Mouse (Mus musculus) olfactory bulb, adult 2 months (tissue): ENCODE data around the gene Igdcc3. TPM values are rescaled to one million over a fixed set of nuclear protein-coding genes. Genes with fewer than 3 reads are reported as not detected.

Experiments used
- H3K27ac ChIP-seq: fragments of 200-500 bp; 2 replicates; pipeline ENCODE4 v1.5.1; 2012; ENCODE audit warnings: low read depth, low read length; ENCODE audit not compliant: insufficient read depth
- H3K4me1 ChIP-seq: fragments of 200-500 bp; 2 replicates; pipeline ENCODE4 v1.6.1; 2012; ENCODE audit warnings: low read length; ENCODE audit not compliant: control insufficient read depth, insufficient read depth
- H3K4me3 ChIP-seq: fragments of 200-500 bp; 2 replicates; pipeline ENCODE4 v1.5.1; 2012; ENCODE audit warnings: mild to moderate bottlenecking, low read depth, low read length, moderate library complexity; ENCODE audit not compliant: insufficient read depth
- CTCF ChIP-seq: fragments of 200-500 bp; IDR thresholded peaks from 2 replicates; pipeline ENCODE4 v1.5.1; 2012; ENCODE audit warnings: low read depth, mild to moderate bottlenecking, low read length, moderate library complexity; ENCODE audit not compliant: insufficient read depth
- POLR2A ChIP-seq: fragments of 200-500 bp; IDR thresholded peaks from 2 replicates; pipeline ENCODE4 v1.6.1; 2012; ENCODE audit warnings: mild to moderate bottlenecking, low read depth, low read length, moderate library complexity; ENCODE audit not compliant: insufficient read depth
- WGBS: fragments of 180-500 bp; shearing (Covaris S2); methylation state at CpG from one replicate; pipeline ENCODE4 v1.1.7; 2018; 5-methylcytosine and 5-hydroxymethylcytosine counted together
- polyA plus RNA-seq: library from polyadenylated mRNA; stranded (reverse); fragments of >200 nt; gene quantifications from 2 replicates; pipeline ENCODE4 v1.2.4, GENCODE M21; 2012; ENCODE audit warnings: low replicate concordance; ENCODE audit not compliant: missing spikeins, insufficient read depth, insufficient read length

The Igdcc3 gene
- polyA plus RNA-seq, 1 experiment, result not detected

DNA sequence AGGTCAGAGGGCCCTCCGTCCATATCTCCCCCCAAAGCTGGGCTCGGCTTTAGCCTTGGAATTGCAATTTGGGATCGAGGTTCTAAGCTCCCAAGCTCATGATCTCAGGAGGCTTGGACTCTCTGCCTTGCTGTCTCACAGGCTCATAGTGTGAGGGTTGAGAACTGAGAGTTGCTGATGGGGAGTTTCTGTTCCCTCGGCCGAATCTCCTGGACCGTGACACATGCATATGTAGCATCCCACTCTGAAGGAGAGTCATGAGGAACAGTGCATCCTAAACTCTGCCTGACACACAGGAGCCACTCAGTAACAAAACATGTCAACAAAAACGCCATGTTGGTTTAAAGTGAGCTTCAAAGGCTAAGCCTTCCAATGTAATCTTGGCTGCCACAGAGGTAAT is 7.5 kb downstream of the Igdcc3 start:
- no peak for TF ChIP-seq POLR2A
- TF ChIP-seq CTCF, result no peak
- no peak overlapping the region for H3K4me3 ChIP-seq
- 92% methylated on average over 7 of the region's 7 CpGs for WGBS

DNA sequence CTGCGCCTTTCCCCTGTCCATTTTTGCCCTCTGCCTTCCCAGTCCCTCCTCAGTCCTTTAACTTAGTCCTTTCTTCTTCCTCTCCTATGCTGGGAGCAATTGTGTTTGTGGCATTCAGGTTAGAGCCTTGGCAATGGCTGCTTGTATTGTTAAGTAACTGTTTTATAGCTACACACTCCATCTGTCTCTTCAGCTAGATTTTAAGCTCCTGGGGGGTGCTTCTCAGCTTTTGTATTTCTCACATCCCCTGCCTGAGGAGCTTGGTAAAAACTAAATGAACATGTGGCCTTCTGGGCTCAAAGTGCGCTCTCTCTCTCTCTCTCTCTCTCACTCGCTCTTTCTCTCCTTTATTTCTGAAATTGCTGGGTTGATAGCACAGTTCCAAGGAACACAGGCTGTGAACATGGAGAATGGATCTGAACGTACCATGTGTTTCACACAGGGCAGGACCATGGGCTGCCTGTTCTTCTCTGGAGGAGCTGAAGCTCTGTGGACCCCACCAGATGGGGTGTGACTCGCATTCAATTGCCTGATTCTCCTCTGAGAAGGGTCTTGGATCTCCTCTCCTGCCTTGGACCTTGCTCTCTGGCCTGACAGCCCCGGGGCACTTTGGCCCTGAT is 11.8 kb downstream of the Igdcc3 start:
- H3K4me1 ChIP-seq, result peaks cover 6% of the 10 kb centered on the region
- no peak overlapping the region for H3K27ac ChIP-seq
- TF ChIP-seq POLR2A, result no peak
- TF ChIP-seq CTCF, result no peak
- 71% methylated on average over 6 of the region's 6 CpGs for WGBS
- H3K4me3 ChIP-seq, result no peak overlapping the region

More for the DNA sequence above, 7.5 kb downstream of the Igdcc3 start:
- Histone ChIP-seq H3K27ac (no peak overlapping the region), H3K4me1 (no peaks in the 10 kb centered on the region)

DNA sequence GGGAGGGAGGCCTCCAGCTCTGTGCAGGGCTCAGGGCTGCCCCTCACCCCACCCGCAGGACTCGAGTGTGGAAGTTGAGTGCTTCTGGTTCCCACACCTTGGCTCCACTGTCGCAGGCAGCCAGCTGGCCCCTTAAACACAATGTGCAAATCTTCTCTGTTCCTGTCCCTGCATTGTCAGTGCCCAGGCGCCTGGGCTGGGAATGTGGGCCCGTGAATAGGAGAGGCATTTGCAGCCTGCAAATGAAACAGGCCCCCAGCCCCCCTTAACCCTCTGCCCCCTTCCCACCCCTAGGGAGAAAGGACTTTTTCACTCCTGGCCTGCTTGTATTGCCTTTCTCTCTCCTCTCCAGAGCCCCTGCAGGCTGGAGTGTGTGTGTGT is 12.3 kb downstream of the Igdcc3 start:
- 48% methylated on average over 5 of the region's 5 CpGs for WGBS
- TF ChIP-seq CTCF, result no peak
- no peak for TF ChIP-seq POLR2A

DNA sequence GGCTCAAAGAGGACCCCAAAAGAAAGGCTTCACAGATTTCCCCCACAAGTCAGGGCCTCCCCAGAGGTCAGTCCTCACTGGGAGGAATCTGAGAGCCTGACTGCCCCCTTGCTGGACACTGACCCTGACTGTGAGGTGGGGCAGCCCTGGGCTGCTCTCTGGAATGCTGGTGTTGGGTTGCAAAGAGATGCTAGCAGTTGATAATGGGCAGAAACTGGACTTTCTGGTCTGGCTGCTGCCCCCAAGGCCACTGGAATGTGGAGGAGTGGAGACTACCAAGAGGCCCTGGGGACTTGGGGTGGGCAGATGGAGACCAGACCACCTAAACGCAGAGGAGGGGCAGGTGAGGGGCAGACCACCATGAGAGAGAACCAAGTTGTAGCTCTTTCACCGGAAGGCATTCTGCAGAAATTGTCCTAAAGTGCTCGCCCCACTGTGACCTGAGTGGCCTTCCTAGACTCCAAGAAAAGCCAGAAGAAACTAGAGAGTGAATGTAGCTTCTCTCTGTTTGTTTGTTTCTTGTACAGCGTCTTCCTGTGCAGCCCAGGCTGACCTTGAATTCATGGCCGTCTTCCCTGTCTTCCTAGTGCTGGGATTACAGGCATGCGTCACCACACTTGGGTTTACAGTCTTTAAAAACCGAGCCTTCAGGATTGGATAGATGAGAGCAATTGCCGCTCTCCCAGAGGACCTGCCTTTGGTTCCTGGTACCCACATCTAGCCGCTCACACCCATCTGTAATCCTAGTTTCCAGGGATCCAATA is 13.9 kb downstream of the Igdcc3 start:
- WGBS, result 86% methylated on average over 9 of the region's 9 CpGs
- H3K27ac ChIP-seq, result no peak overlapping the region
- no peak overlapping the region for H3K4me3 ChIP-seq
- TF ChIP-seq POLR2A, result no peak
- TF ChIP-seq CTCF, result no peak
- peaks cover 6% of the 10 kb centered on the region for H3K4me1 ChIP-seq

More for the DNA sequence above, 12.3 kb downstream of the Igdcc3 start:
- Histone ChIP-seq H3K27ac (no peak overlapping the region), H3K4me1 (peaks cover 6% of the 10 kb centered on the region), H3K4me3 (no peak overlapping the region)

DNA sequence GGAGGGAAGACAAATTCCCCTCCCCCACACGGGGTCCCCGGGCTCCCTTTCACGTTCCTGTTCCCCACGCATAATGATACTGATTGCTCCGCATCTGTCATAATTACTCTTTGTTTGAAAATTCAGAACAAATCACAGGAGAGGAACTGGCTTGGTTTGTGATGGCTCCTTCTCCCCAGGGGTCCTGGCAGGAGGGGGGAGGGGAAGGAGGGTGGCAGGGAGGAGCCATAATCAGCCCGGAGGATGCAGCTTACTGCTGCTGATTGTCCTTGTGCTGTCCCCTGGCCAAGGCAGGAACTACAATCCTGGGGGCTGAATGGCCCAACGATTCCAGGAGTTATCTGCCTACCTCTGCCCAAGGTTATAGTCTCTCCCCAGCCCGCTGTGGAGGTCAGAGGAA is 15.6 kb downstream of the Igdcc3 start:
- peaks cover 6% of the 10 kb centered on the region for H3K4me1 ChIP-seq
- no peak overlapping the region for H3K27ac ChIP-seq
- no peak for TF ChIP-seq CTCF
- TF ChIP-seq POLR2A, result no peak
- H3K4me3 ChIP-seq, result no peak overlapping the region
- 14% methylated on average over 8 of the region's 8 CpGs for WGBS

DNA sequence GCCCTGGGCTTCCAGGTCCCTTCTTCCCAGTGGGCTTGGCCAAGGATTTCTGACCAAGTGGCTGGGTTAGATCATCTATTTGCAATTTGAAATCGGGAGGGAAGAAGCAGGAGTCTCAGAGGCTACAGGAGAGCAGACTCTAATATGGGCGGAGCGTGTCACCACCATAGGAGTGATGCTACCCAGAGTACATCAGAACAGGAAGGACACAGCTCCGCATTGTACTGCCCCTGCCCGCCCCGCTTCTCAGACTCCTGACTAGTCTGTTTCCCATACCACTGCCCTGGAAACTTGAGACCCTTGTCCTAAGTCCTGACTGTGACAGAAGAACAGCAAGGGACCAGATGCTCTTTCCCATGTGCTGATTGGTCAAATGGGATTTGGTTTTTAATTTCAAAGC is 16.6 kb downstream of the Igdcc3 start:
- WGBS, result 83% methylated on average over 6 of the region's 6 CpGs
- Histone ChIP-seq H3K4me3 (no peak overlapping the region), H3K27ac (no peak overlapping the region), H3K4me1 (peaks cover 9% of the 10 kb centered on the region)
- no peak for TF ChIP-seq POLR2A

DNA sequence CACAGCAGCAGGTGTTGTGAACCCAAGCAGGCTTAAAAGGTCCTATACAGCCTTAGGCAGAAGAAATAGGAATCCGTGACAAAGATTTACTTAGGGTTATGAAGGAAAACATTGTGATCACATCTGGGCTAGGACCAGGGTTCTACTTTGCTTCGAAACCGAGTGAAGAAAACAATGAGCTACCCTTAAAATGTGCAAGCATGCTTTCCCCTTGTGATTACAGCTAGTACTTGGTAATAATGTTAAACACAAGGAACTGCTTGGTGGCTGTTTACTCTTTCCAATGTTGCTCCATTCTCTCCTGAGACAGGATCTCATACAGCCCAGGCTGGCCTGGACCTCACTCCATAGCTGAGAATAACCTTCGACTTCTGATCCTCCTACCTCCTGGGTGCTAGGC is 20.2 kb downstream of the Igdcc3 start:
- no peak overlapping the region for H3K27ac ChIP-seq
- H3K4me1 ChIP-seq, result peaks cover 15% of the 10 kb centered on the region
- TF ChIP-seq POLR2A (no peak), CTCF (no peak)
- no peak overlapping the region for H3K4me3 ChIP-seq
- 73% methylated on average over 4 of the region's 4 CpGs for WGBS

DNA sequence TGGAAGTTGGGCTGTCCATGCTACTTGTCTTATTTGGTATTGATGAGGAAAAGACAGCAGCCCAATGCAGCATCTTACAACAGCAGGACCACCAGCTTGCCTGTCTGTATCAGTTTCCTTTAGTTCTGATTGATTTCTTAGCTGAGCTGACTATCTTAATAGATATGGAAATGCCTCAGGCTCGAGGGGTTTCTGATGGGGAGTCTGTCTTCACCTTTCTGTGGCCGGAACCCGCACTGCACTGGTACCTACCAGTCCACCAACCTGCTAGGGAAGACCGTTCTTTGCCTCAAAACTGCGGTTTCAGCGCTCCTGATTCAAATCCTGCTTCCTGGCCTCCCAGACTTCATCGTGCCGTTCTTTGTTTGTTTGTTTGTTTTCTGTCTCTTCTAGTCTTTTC is 20.9 kb downstream of the Igdcc3 start:
- Histone ChIP-seq H3K4me1 (peaks cover 9% of the 10 kb centered on the region), H3K4me3 (no peak overlapping the region), H3K27ac (0 out of 2 replicates have a peak overlapping the region, but pooled peaks have one; percentile 12)
- 74% methylated on average over 8 of the region's 8 CpGs for WGBS
- TF ChIP-seq CTCF (no peak), POLR2A (no peak)

DNA sequence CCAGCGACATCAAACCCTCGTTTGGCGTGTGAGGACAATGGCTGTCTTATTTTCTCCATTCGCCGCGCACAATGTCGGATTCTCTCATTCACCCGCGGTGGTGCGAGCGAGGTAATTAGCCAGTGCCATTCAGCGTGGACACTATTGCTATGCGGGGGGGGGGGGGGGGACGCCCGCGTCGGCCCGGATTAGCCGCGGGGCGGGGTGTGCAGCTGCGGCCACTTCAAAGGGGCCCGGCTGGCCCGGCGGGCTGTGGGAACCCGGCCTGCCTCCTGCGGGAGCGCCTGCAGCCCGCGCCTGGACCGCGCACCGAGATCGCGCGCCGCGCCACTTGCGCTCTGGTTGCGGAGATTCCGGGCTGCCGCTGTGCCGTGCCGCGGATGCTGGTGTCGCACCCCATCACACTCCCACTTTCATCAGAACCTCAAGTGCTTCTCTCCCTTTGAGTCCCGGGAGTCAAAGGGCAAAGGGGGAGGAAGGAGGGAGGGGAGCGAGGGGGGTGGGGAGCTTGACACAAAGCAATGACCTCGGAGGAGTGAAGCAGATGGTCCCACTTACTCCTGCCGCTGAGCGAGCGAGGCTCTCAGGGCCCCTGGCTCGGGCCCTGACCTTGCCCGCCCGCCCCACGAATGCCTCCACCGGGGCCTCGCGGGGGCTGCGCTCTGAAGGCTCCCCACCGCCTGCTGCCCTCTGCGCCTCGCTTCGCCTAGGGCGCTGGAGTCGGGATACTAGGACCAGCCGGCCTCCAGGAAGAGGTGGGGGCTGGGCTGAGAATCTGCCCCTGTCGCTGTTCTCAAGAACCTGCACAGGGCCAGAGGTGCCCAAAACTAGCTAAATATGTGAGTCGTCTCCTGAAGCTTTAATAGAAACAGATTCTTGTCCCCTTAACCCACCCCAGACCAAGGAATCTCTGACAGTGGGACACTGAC is 22.0 kb downstream of the Igdcc3 start:
- TF ChIP-seq POLR2A, result no peak
- no peak for TF ChIP-seq CTCF
- peak overlapping the region; percentile 49 for H3K4me3 ChIP-seq
- WGBS, result 3% methylated on average over 67 of the region's 69 CpGs
- peaks cover 9% of the 10 kb centered on the region for H3K4me1 ChIP-seq
- H3K27ac ChIP-seq, result no peak overlapping the region; the same call in 1 of the 2 replicates
